Comparison of ENCODE assay signal across 8 mouse cellular contexts in genomic region chr6:72098021-72098655, GRCm38 (mm10). TPM values are rescaled to one million over a fixed set of nuclear protein-coding genes. Genes with fewer than 3 reads are reported as not detected.
A peak's percentile ranks its signal among the peaks of the same experiment; 100 is the strongest.
DNase-seq lines count a peak whose midpoint lies in the region; ATAC-seq and TF ChIP-seq lines count a peak whose summit lies in the region.

No protein-coding gene starts in this region.

- ATAC-seq in kidney, embryonic 16.5 days (ENCODE audit: low FRiP score, low TSS enrichment): no peak
- no peak for ATAC-seq in forebrain, embryonic 11.5 days (replicated peaks; ENCODE audit: low FRiP score)
- peak; percentile 31; the same call in 1 of the 2 replicates for ATAC-seq in hindbrain, postnatal 0 days
- ATAC-seq in midbrain, embryonic 12.5 days (ENCODE audit: low FRiP score, low read depth): no peak; the same call in 1 of the 2 replicates
- ATAC-seq in monocyte, adult 5-6 weeks (replicated peaks; ENCODE audit: insufficient number of reproducible peaks, low FRiP score, low TSS enrichment, poor library complexity, severe bottlenecking): no peak

- no peaks in the 10 kb centered on the region for H3K36me3 ChIP-seq in kidney, embryonic 16.5 days (ENCODE audit: insufficient read depth, low read length)
- H3K36me3 ChIP-seq in forebrain, embryonic 11.5 days (ENCODE audit: control insufficient read depth, insufficient read depth, low read length): no peaks in the 10 kb centered on the region
- H3K36me3 ChIP-seq in hindbrain, postnatal 0 days (ENCODE audit: insufficient read depth, low read length): no peaks in the 10 kb centered on the region
- H3K36me3 ChIP-seq in midbrain, embryonic 12.5 days: no peaks in the 10 kb centered on the region

- peak overlapping the region; percentile 75 for H3K27ac ChIP-seq in kidney, embryonic 16.5 days (ENCODE audit: low read length)
- H3K27ac ChIP-seq in forebrain, embryonic 11.5 days (ENCODE audit: low read depth, low read length): peak overlapping the region; percentile 66
- H3K27ac ChIP-seq in hindbrain, postnatal 0 days: peak overlapping the region; percentile 86
- peak overlapping the region; percentile 85 for H3K27ac ChIP-seq in midbrain, embryonic 12.5 days (replicated peaks)

- WGBS in kidney, embryonic 16.5 days: 2% methylated on average over 15 of the region's 15 CpGs
- 3% methylated on average over 15 of the region's 15 CpGs for WGBS in forebrain, embryonic 11.5 days
- WGBS in hindbrain, postnatal 0 days: 4% methylated on average over 15 of the region's 15 CpGs
- 4% methylated on average over 15 of the region's 15 CpGs for WGBS in midbrain, embryonic 12.5 days

- peak overlapping the region; percentile 98 for H3K4me2 ChIP-seq in kidney, embryonic 16.5 days (replicated peaks; ENCODE audit: low read depth, low read length)
- peak overlapping the region; percentile 98 for H3K4me2 ChIP-seq in forebrain, embryonic 11.5 days (ENCODE audit: low read depth, low read length, severe bottlenecking)
- H3K4me2 ChIP-seq in hindbrain, postnatal 0 days (ENCODE audit: low read depth, low read length): peak overlapping the region; percentile 84
- peak overlapping the region; percentile 94 for H3K4me2 ChIP-seq in midbrain, embryonic 12.5 days (replicated peaks)

- peak overlapping the region; percentile 80 for H3K4me3 ChIP-seq in kidney, embryonic 16.5 days (ENCODE audit: low read length)
- H3K4me3 ChIP-seq in forebrain, embryonic 11.5 days (ENCODE audit: low read depth, low read length): peak overlapping the region; percentile 63
- H3K4me3 ChIP-seq in hindbrain, postnatal 0 days (ENCODE audit: low read length): peak overlapping the region; percentile 92
- H3K4me3 ChIP-seq in midbrain, embryonic 12.5 days: peak overlapping the region; percentile 73

- H3K4me1 ChIP-seq in kidney, embryonic 16.5 days (ENCODE audit: insufficient read depth, low read length): peaks cover 43% of the 10 kb centered on the region
- H3K4me1 ChIP-seq in forebrain, embryonic 11.5 days (replicated peaks; ENCODE audit: control insufficient read depth, insufficient read depth, low read length): peaks cover 5% of the 10 kb centered on the region; the same call in 1 of the 2 replicates
- H3K4me1 ChIP-seq in hindbrain, postnatal 0 days (ENCODE audit: insufficient read depth, low read length): peaks cover 12% of the 10 kb centered on the region
- H3K4me1 ChIP-seq in midbrain, embryonic 12.5 days: peaks cover 37% of the 10 kb centered on the region

- no peaks in the 10 kb centered on the region for H3K27me3 ChIP-seq in kidney, embryonic 16.5 days (ENCODE audit: insufficient read depth, low read length)
- no peaks in the 10 kb centered on the region for H3K27me3 ChIP-seq in forebrain, embryonic 11.5 days (ENCODE audit: control insufficient read depth, insufficient read depth, low read length)
- no peaks in the 10 kb centered on the region for H3K27me3 ChIP-seq in hindbrain, postnatal 0 days (ENCODE audit: insufficient read depth, low read length)
- no peaks in the 10 kb centered on the region for H3K27me3 ChIP-seq in midbrain, embryonic 12.5 days

- TF ChIP-seq CTCF in hindbrain, postnatal 0 days (IDR thresholded peaks at IDR 0.05; ENCODE audit: low read depth): no peak; the same call in 1 of the 2 replicates

- H3K9ac ChIP-seq in kidney, embryonic 16.5 days (replicated peaks; ENCODE audit: low read length): peak overlapping the region; percentile 85
- peak overlapping the region; percentile 87 for H3K9ac ChIP-seq in forebrain, embryonic 11.5 days (ENCODE audit: low read length)
- peak overlapping the region; percentile 90 for H3K9ac ChIP-seq in hindbrain, postnatal 0 days (replicated peaks; ENCODE audit: low read length)
- peak overlapping the region; percentile 89 for H3K9ac ChIP-seq in midbrain, embryonic 12.5 days (replicated peaks)

- H3K9me3 ChIP-seq in kidney, embryonic 16.5 days (ENCODE audit: low read length): no peaks in the 10 kb centered on the region
- H3K9me3 ChIP-seq in forebrain, embryonic 11.5 days (ENCODE audit: control insufficient read depth, low read length): no peaks in the 10 kb centered on the region
- H3K9me3 ChIP-seq in hindbrain, postnatal 0 days (ENCODE audit: low read length): no peaks in the 10 kb centered on the region
- no peaks in the 10 kb centered on the region for H3K9me3 ChIP-seq in midbrain, embryonic 12.5 days

- no peak for DNase-seq in kidney, postnatal 25 days
- DNase-seq in MN1 (ENCODE audit: low spot score): peak; percentile 12
- DNase-seq in forebrain, embryonic 11.5 days (ENCODE audit: low spot score): no peak
- DNase-seq in hindbrain, postnatal 0 days (ENCODE audit: low spot score): peak; percentile 23
- no peak for DNase-seq in gastrocnemius, adult 18-20 months (ENCODE audit: low spot score)

RNA-seq across cellular contexts. Expression of gene St3gal5, which starts 0.7 kb away (rescaled TPM):
- 32.5 and 34.0 TPM in 2 replicates for polyA plus RNA-seq in kidney, embryonic 16.5 days (2015; fragmentation: Nextera tagmentation; extraction: Ambion mirVana)
- 40.4 and 43.3 TPM in 2 replicates for polyA plus RNA-seq in forebrain, embryonic 11.5 days (2014; fragmentation: Nextera tagmentation; extraction: Ambion mirVana)
- 23.5 and 28.8 TPM in 2 replicates for total RNA-seq in hindbrain, postnatal 0 days (2014; rRNA removed)
- polyA plus RNA-seq in hindbrain, postnatal 0 days (2015; fragmentation: Nextera tagmentation; extraction: Ambion mirVana): 59.1 and 59.8 TPM in 2 replicates
- 41.5 and 42.4 TPM in 2 replicates for polyA plus RNA-seq in midbrain, embryonic 12.5 days (2016; fragmentation: Nextera tagmentation; extraction: Ambion mirVana)
- total RNA-seq in monocyte, adult 5-6 weeks (2017): 28.9 to 43.8 TPM (median 38.3 TPM) in 3 replicates
- total RNA-seq in gastrocnemius, adult 18-20 months (2021): 10 to 100 TPM; 58.1 to 85.3 TPM

Comparison
In these comparisons a context has a peak if more than half of its experiments do, and no peak if none do; other contexts are left out.
1. DNase-seq: peak in MN1 (single experiment) and hindbrain, postnatal 0 days (single experiment); none in kidney, postnatal 25 days (0 of 2), forebrain, embryonic 11.5 days (single experiment) and gastrocnemius, adult 18-20 months (single experiment).
2. Peak in every context shown above with its lines, with median percentiles within 50 percentile points of each other: H3K27ac ChIP-seq, H3K4me2 ChIP-seq, H3K4me3 ChIP-seq and H3K9ac ChIP-seq.